Mouse (Mus musculus): ENCODE measurements around the gene Tes. TPM values are rescaled to one million over a fixed set of nuclear protein-coding genes. Genes with fewer than 3 reads are reported as not detected.

Gene Tes
- polyA plus RNA-seq, 1 experiment = 112 TPM

DNA sequence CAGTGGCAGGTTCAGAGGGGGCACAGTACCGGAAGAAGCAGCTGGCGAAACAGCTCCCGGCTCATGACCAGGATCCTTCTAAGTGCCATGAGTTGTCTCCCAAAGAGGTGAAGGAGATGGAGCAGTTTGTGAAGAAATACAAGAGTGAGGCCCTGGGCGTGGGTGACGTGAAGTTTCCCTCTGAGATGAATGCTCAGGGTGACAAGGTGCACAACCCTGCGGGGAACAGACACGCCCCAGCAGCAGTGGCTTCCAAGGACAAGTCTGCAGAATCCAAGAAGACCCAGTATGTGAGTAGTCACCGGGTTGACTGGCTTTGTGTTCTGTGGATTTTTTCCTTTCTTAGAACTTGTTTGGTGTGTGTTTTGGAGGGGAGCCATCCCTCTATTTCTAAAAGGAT is 32.4 kb downstream of the Tes start:
- H3K79me3 ChIP-seq (ENCODE audit: low read depth) = peaks cover 25% of the 10 kb centered on the region
- TF ChIP-seq CTCF (IDR thresholded peaks at IDR 0.05; ENCODE audit: control insufficient read depth, insufficient read depth, insufficient read length) = no peak
- no peak for TF ChIP-seq MYOD1 (IDR thresholded peaks at IDR 0.05; ENCODE audit: control insufficient read depth, insufficient read length, low read depth)
- TF ChIP-seq CEBPB (IDR thresholded peaks at IDR 0.05; ENCODE audit: low read depth) = no peak
- TF ChIP-seq MAX (IDR thresholded peaks at IDR 0.05) = no peak
- H3K36me3 ChIP-seq (ENCODE audit: control insufficient read depth, insufficient read depth) = peaks cover 81% of the 10 kb centered on the region
- H3K27me3 ChIP-seq (ENCODE audit: control insufficient read depth, insufficient read depth, insufficient read length) = no peaks in the 10 kb centered on the region
- no peak overlapping the region for H3K4me3 ChIP-seq (ENCODE audit: insufficient read depth, poor library complexity, severe bottlenecking)
- H3K79me2 ChIP-seq (ENCODE audit: control insufficient read depth, insufficient read depth) = peaks cover 37% of the 10 kb centered on the region
- no peak overlapping the region for H3ac ChIP-seq (ENCODE audit: control insufficient read depth, insufficient read length, low read depth)

DNA sequence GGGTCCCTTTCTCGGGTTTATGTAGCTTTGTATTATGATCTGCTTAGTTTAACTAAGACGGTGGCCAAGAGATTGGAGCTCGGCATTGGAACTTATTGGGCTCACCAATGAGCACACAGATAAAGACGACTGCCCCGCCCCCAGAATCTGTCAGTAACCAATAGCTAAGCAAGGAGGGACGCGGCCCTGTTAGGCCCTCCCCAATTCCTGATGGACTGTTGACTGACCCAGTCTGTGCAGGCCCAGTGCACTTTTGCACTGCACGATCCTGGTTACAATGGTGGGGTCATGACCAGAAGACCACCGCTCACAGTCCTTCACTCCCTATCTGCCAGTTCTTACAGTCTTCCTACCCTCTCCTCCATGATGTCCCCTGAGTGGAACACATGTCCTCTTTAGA is 33.6 kb downstream of the Tes start:
- Histone ChIP-seq H3ac (ENCODE audit: control insufficient read depth, insufficient read length, low read depth) (no peak overlapping the region), H3K79me2 (ENCODE audit: control insufficient read depth, insufficient read depth) (peaks cover 24% of the 10 kb centered on the region), H3K27me3 (ENCODE audit: control insufficient read depth, insufficient read depth, insufficient read length) (no peaks in the 10 kb centered on the region), H3K79me3 (ENCODE audit: low read depth) (peaks cover 17% of the 10 kb centered on the region), H3K36me3 (ENCODE audit: control insufficient read depth, insufficient read depth) (peaks cover 86% of the 10 kb centered on the region), H3K4me3 (ENCODE audit: insufficient read depth, poor library complexity, severe bottlenecking) (no peak overlapping the region)
- TF ChIP-seq USF1 (IDR thresholded peaks at IDR 0.05; ENCODE audit: low read depth) (no peak), MAX (IDR thresholded peaks at IDR 0.05) (no peak), CEBPB (IDR thresholded peaks at IDR 0.05; ENCODE audit: low read depth) (no peak), CTCF (IDR thresholded peaks at IDR 0.05; ENCODE audit: control insufficient read depth, insufficient read depth, insufficient read length) (no peak), MYOG (IDR thresholded peaks at IDR 0.05; ENCODE audit: control insufficient read depth, extremely low read depth, insufficient read length) (no peak), MYOD1 (IDR thresholded peaks at IDR 0.05; ENCODE audit: control insufficient read depth, insufficient read length, low read depth) (no peak), FOSL1 (IDR thresholded peaks at IDR 0.05; ENCODE audit: insufficient read depth, low read length, poor library complexity, severe bottlenecking) (no peak)

GRCm38 (mm10) chr6:17099477-17100130 is 34.7 kb downstream of the Tes start:
- no peak for TF ChIP-seq FOSL1 (IDR thresholded peaks at IDR 0.05; ENCODE audit: insufficient read depth, low read length, poor library complexity, severe bottlenecking)
- no peak for TF ChIP-seq CEBPB (IDR thresholded peaks at IDR 0.05; ENCODE audit: low read depth)
- Histone ChIP-seq H3K36me3 (ENCODE audit: control insufficient read depth, insufficient read depth) (peaks cover 92% of the 10 kb centered on the region), H3ac (ENCODE audit: control insufficient read depth, insufficient read length, low read depth) (no peak overlapping the region), H3K79me2 (ENCODE audit: control insufficient read depth, insufficient read depth) (peaks cover 14% of the 10 kb centered on the region), H3K4me3 (ENCODE audit: insufficient read depth, poor library complexity, severe bottlenecking) (no peak overlapping the region), H3K27me3 (ENCODE audit: control insufficient read depth, insufficient read depth, insufficient read length) (no peaks in the 10 kb centered on the region), H3K79me3 (ENCODE audit: low read depth) (peaks cover 8% of the 10 kb centered on the region)

- Histone ChIP-seq H3K79me2 (ENCODE audit: control insufficient read depth, insufficient read depth) (no peaks in the 10 kb centered on the region), H3K4me3 (ENCODE audit: insufficient read depth, poor library complexity, severe bottlenecking) (no peak overlapping the region), H3K79me3 (ENCODE audit: low read depth) (no peaks in the 10 kb centered on the region), H3K36me3 (ENCODE audit: control insufficient read depth, insufficient read depth) (peaks cover 48% of the 10 kb centered on the region), H3ac (ENCODE audit: control insufficient read depth, insufficient read length, low read depth) (no peak overlapping the region), H3K27me3 (ENCODE audit: control insufficient read depth, insufficient read depth, insufficient read length) (no peaks in the 10 kb centered on the region)
- peak; percentile 8 for TF ChIP-seq CTCF (IDR thresholded peaks at IDR 0.05; ENCODE audit: control insufficient read depth, insufficient read depth, insufficient read length)
- TF ChIP-seq MYOG (IDR thresholded peaks at IDR 0.05; ENCODE audit: control insufficient read depth, extremely low read depth, insufficient read length) = no peak
Observed at GRCm38 (mm10) chr6:17105714-17106113, 40.8 kb downstream of the Tes start.

DNA sequence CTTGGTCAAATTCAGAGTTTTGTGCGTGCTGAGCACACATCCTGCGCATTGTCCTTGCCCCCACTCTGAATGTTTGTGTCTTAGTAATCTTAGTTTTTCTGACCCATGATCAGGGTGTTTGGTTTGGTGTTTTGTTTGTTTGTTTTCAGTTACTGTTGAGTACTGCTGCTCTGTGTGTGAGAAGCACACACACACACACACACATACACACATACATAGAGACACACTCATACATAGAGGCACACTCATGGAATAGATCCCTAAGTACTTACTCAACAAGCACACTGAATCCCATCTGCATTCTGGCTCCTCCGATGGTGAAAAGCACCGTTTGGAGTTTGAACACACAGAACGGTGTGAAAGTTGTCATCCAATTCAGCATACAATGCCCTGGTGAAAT is 41.5 kb downstream of the Tes start:
- H3K79me3 ChIP-seq (ENCODE audit: low read depth) = no peaks in the 10 kb centered on the region
- peaks cover 41% of the 10 kb centered on the region for H3K36me3 ChIP-seq (ENCODE audit: control insufficient read depth, insufficient read depth)
- TF ChIP-seq CTCF (IDR thresholded peaks at IDR 0.05; ENCODE audit: control insufficient read depth, insufficient read depth, insufficient read length) (no peak), CEBPB (IDR thresholded peaks at IDR 0.05; ENCODE audit: low read depth) (no peak), MYOD1 (IDR thresholded peaks at IDR 0.05; ENCODE audit: control insufficient read depth, insufficient read length, low read depth) (no peak), MYOG (IDR thresholded peaks at IDR 0.05; ENCODE audit: control insufficient read depth, extremely low read depth, insufficient read length) (no peak), MAX (IDR thresholded peaks at IDR 0.05) (no peak), USF1 (IDR thresholded peaks at IDR 0.05; ENCODE audit: low read depth) (no peak), FOSL1 (IDR thresholded peaks at IDR 0.05; ENCODE audit: insufficient read depth, low read length, poor library complexity, severe bottlenecking) (no peak)
- H3K27me3 ChIP-seq (ENCODE audit: control insufficient read depth, insufficient read depth, insufficient read length) = no peaks in the 10 kb centered on the region
- H3ac ChIP-seq (ENCODE audit: control insufficient read depth, insufficient read length, low read depth) = no peak overlapping the region
- no peak overlapping the region for H3K4me3 ChIP-seq (ENCODE audit: insufficient read depth, poor library complexity, severe bottlenecking)
- H3K79me2 ChIP-seq (ENCODE audit: control insufficient read depth, insufficient read depth) = no peaks in the 10 kb centered on the region

DNA sequence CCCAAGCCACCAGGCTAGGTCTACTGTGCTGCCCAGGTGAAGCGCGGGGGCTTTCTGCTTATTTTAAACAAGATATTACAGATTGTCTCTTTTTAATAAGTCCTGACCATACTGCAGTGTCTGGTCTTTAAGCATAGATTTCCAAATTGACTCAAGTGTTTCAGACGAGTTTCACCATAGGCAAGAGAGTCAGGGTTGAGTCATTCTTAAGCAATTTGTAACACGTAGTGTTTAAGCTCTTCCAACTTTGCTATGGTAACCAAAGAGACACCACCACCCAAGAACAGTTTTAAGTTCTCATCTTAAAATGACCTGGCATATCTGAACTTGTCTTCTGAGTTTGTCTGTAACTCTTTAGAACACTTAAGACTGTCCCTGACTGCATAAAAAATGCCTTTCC is 44.3 kb downstream of the Tes start:
- no peaks in the 10 kb centered on the region for H3K27me3 ChIP-seq (ENCODE audit: control insufficient read depth, insufficient read depth, insufficient read length)
- no peak overlapping the region for H3ac ChIP-seq (ENCODE audit: control insufficient read depth, insufficient read length, low read depth)
- H3K79me2 ChIP-seq (ENCODE audit: control insufficient read depth, insufficient read depth) = no peaks in the 10 kb centered on the region
- H3K36me3 ChIP-seq (ENCODE audit: control insufficient read depth, insufficient read depth) = peaks cover 14% of the 10 kb centered on the region
- no peaks in the 10 kb centered on the region for H3K79me3 ChIP-seq (ENCODE audit: low read depth)
- no peak for TF ChIP-seq MYOG (IDR thresholded peaks at IDR 0.05; ENCODE audit: control insufficient read depth, extremely low read depth, insufficient read length)
- peak; percentile 55 for TF ChIP-seq FOSL1 (IDR thresholded peaks at IDR 0.05; ENCODE audit: insufficient read depth, low read length, poor library complexity, severe bottlenecking)
- peak; percentile 93 for TF ChIP-seq CEBPB (IDR thresholded peaks at IDR 0.05; ENCODE audit: low read depth)
- no peak overlapping the region for H3K4me3 ChIP-seq (ENCODE audit: insufficient read depth, poor library complexity, severe bottlenecking)

All from C2C12 (cell line).